Mouse (Mus musculus) hindbrain, embryonic 16.5 days (tissue): ENCODE measurements around the gene Smdt1. TPM values are rescaled to one million over a fixed set of nuclear protein-coding genes. Genes with fewer than 3 reads are reported as not detected.

Source experiments
- ATAC-seq: fragments of 200-750 bp; cut with Nextera tagmentation; 2 replicates; pipeline ENCODE4 v1.8.0; 2017; ENCODE audit warnings: moderate TSS enrichment, moderate library complexity
- H3K27ac ChIP-seq: fragments of 300-500 bp; sonication (generic); 2 replicates; pipeline ENCODE4 v1.5.1; 2014; ENCODE audit warnings: low read depth, mild to moderate bottlenecking, control low read depth, low read length, moderate library complexity
- H3K27me3 ChIP-seq: fragments of 300-500 bp; sonication (generic); replicated peaks from 2 replicates; pipeline ENCODE4 v1.6.1; 2014; ENCODE audit warnings: low read length; ENCODE audit not compliant: control insufficient read depth, insufficient read depth
- H3K36me3 ChIP-seq: fragments of 300-500 bp; sonication (generic); 2 replicates; pipeline ENCODE4 v1.6.1; 2014; ENCODE audit warnings: mild to moderate bottlenecking, low read length, moderate library complexity, mixed read lengths; ENCODE audit not compliant: control insufficient read depth, insufficient read depth
- H3K4me1 ChIP-seq: fragments of 300-500 bp; sonication (generic); 2 replicates; pipeline ENCODE4 v1.6.1; 2014; ENCODE audit warnings: low read depth, low read length; ENCODE audit not compliant: control insufficient read depth, insufficient read depth
- H3K4me2 ChIP-seq: fragments of 300-500 bp; sonication (generic); 2 replicates; pipeline ENCODE4 v1.6.1; 2014; ENCODE audit warnings: mild to moderate bottlenecking, low read length, control low read depth, moderate library complexity
- H3K4me3 ChIP-seq: fragments of 300-500 bp; sonication (generic); 2 replicates; pipeline ENCODE4 v1.5.1; 2014; ENCODE audit warnings: mild to moderate bottlenecking, low read length, control low read depth, moderate library complexity
- H3K9ac ChIP-seq: fragments of 300-500 bp; sonication (generic); 2 replicates; pipeline ENCODE4 v1.6.1; 2014; ENCODE audit warnings: low read depth, mild to moderate bottlenecking, control low read depth, low read length, moderate library complexity
- H3K9me3 ChIP-seq: fragments of 300-500 bp; sonication (generic); 2 replicates; pipeline ENCODE4 v1.6.1; 2014; ENCODE audit warnings: mild to moderate bottlenecking, low read length, moderate library complexity; ENCODE audit not compliant: control insufficient read depth
- WGBS: fragments of 180-500 bp; shearing (Covaris S2); extraction: QIAGEN DNeasy Blood & Tissue Kit; methylation state at CpG from one replicate; pipeline ENCODE4 v1.1.7; 2014; 5-methylcytosine and 5-hydroxymethylcytosine counted together
- polyA plus RNA-seq: library from polyadenylated mRNA; unstranded; fragments of >200 nt; fragmentation: Nextera tagmentation; extraction: Ambion mirVana; gene quantifications from 2 replicates; pipeline ENCODE4 v1.2.1, GENCODE M21; 2015

Gene Smdt1
- polyA plus RNA-seq, 1 experiment from 2014 or later: 397 TPM

GRCm38 (mm10) chr15:82319613-82320012 is 19.1 kb upstream of the Smdt1 start:
- H3K9ac ChIP-seq: no peak overlapping the region
- no peak overlapping the region for H3K4me2 ChIP-seq
- no peak for ATAC-seq
- WGBS: 33% methylated on average over 1 of the region's 1 CpGs
- H3K4me1 ChIP-seq: no peaks in the 10 kb centered on the region
- H3K36me3 ChIP-seq: no peaks in the 10 kb centered on the region
- H3K4me3 ChIP-seq: no peak overlapping the region
- H3K27me3 ChIP-seq: no peaks in the 10 kb centered on the region
- H3K9me3 ChIP-seq: no peaks in the 10 kb centered on the region
- no peak overlapping the region for H3K27ac ChIP-seq

GRCm38 (mm10) chr15:82322195-82322594 is 16.6 kb upstream of the Smdt1 start:
- Histone ChIP-seq H3K4me1 (no peaks in the 10 kb centered on the region), H3K27ac (no peak overlapping the region), H3K27me3 (no peaks in the 10 kb centered on the region), H3K9ac (no peak overlapping the region), H3K4me2 (no peak overlapping the region), H3K9me3 (no peaks in the 10 kb centered on the region), H3K36me3 (no peaks in the 10 kb centered on the region), H3K4me3 (no peak overlapping the region)
- ATAC-seq: no peak
- WGBS: 72% methylated on average over 8 of the region's 8 CpGs

GRCm38 (mm10) chr15:82325382-82325781 is 13.4 kb upstream of the Smdt1 start:
- Histone ChIP-seq H3K4me3 (no peak overlapping the region), H3K9me3 (no peaks in the 10 kb centered on the region), H3K9ac (no peak overlapping the region), H3K4me2 (no peak overlapping the region), H3K27me3 (no peaks in the 10 kb centered on the region), H3K36me3 (no peaks in the 10 kb centered on the region), H3K27ac (no peak overlapping the region), H3K4me1 (no peaks in the 10 kb centered on the region)
- WGBS: 78% methylated on average over 2 of the region's 2 CpGs
- no peak for ATAC-seq

GRCm38 (mm10) chr15:82335194-82335593 is 3.6 kb upstream of the Smdt1 start:
- 94% methylated on average over 4 of the region's 4 CpGs for WGBS
- H3K9me3 ChIP-seq: no peaks in the 10 kb centered on the region
- no peak overlapping the region for H3K4me2 ChIP-seq
- ATAC-seq: no peak
- peaks cover 3% of the 10 kb centered on the region; the same call in 1 of the 2 replicates for H3K27me3 ChIP-seq
- H3K4me3 ChIP-seq: no peak overlapping the region
- H3K9ac ChIP-seq: no peak overlapping the region
- H3K36me3 ChIP-seq: peaks cover 3% of the 10 kb centered on the region; the same call in 1 of the 2 replicates
- no peak overlapping the region for H3K27ac ChIP-seq
- peaks cover 10% of the 10 kb centered on the region for H3K4me1 ChIP-seq

- no peaks in the 10 kb centered on the region for H3K9me3 ChIP-seq
- 68% methylated on average over 12 of the region's 12 CpGs for WGBS
- H3K4me3 ChIP-seq: no peak overlapping the region
- H3K4me1 ChIP-seq: peaks cover 15% of the 10 kb centered on the region
- no peak for ATAC-seq
- H3K9ac ChIP-seq: no peak overlapping the region
- no peak overlapping the region for H3K4me2 ChIP-seq
- peaks cover 10% of the 10 kb centered on the region for H3K27me3 ChIP-seq
- H3K36me3 ChIP-seq: peaks cover 3% of the 10 kb centered on the region; the same call in 1 of the 2 replicates
- no peak overlapping the region for H3K27ac ChIP-seq
Measured at GRCm38 (mm10) chr15:82336629-82337028, 2.1 kb upstream of the Smdt1 start.

- Histone ChIP-seq H3K27ac (no peak overlapping the region), H3K4me3 (peak overlapping the region; percentile 47), H3K9ac (peak overlapping the region; percentile 53; the same call in 1 of the 2 replicates), H3K4me1 (peaks cover 15% of the 10 kb centered on the region), H3K9me3 (no peaks in the 10 kb centered on the region), H3K36me3 (peaks cover 3% of the 10 kb centered on the region; the same call in 1 of the 2 replicates), H3K4me2 (peak overlapping the region; percentile 76), H3K27me3 (peaks cover 10% of the 10 kb centered on the region)
- no peak for ATAC-seq
- 39% methylated on average over 4 of the region's 4 CpGs for WGBS
Measured at GRCm38 (mm10) chr15:82337875-82338274, 884 bp upstream of the Smdt1 start.

- Histone ChIP-seq H3K27ac (no peak overlapping the region), H3K4me2 (peak overlapping the region; percentile 76), H3K9ac (peak overlapping the region; percentile 53), H3K4me3 (peak overlapping the region; percentile 47), H3K9me3 (no peaks in the 10 kb centered on the region), H3K4me1 (peaks cover 15% of the 10 kb centered on the region), H3K36me3 (peaks cover 3% of the 10 kb centered on the region; the same call in 1 of the 2 replicates), H3K27me3 (peaks cover 10% of the 10 kb centered on the region)
- 52% methylated on average over 10 of the region's 10 CpGs for WGBS
- no peak for ATAC-seq
Measured at GRCm38 (mm10) chr15:82339150-82339549, 391 bp downstream of the Smdt1 start.

- H3K4me3 ChIP-seq: no peak overlapping the region
- H3K36me3 ChIP-seq: no peaks in the 10 kb centered on the region
- ATAC-seq: no peak
- no peak overlapping the region for H3K9ac ChIP-seq
- no peak overlapping the region for H3K27ac ChIP-seq
- no peaks in the 10 kb centered on the region for H3K9me3 ChIP-seq
- H3K27me3 ChIP-seq: peaks cover 10% of the 10 kb centered on the region
- H3K4me2 ChIP-seq: no peak overlapping the region
- H3K4me1 ChIP-seq: peaks cover 15% of the 10 kb centered on the region
- 72% methylated on average over 8 of the region's 8 CpGs for WGBS
Measured at GRCm38 (mm10) chr15:82339634-82340254, 985 bp downstream of the Smdt1 start.

GRCm38 (mm10) chr15:82340414-82341035 is 1.8 kb downstream of the Smdt1 start:
- H3K27ac ChIP-seq: no peak overlapping the region
- H3K4me3 ChIP-seq: peak overlapping the region; percentile 37
- WGBS: 43% methylated on average over 21 of the region's 21 CpGs
- peaks cover 15% of the 10 kb centered on the region for H3K4me1 ChIP-seq
- H3K9ac ChIP-seq: peak overlapping the region; percentile 65
- peak overlapping the region; percentile 61 for H3K4me2 ChIP-seq
- peaks cover 10% of the 10 kb centered on the region for H3K27me3 ChIP-seq
- no peak for ATAC-seq
- H3K36me3 ChIP-seq: no peaks in the 10 kb centered on the region
- H3K9me3 ChIP-seq: no peaks in the 10 kb centered on the region
